Mouse (Mus musculus) ES-E14 (cell line): ENCODE results near the gene Thrb. TPM values are rescaled to one million over a fixed set of nuclear protein-coding genes. Genes with fewer than 3 reads are reported as not detected.

Experiments
- DNase-seq: peaks from one replicate; pipeline ENCODE4 v3.0.0-alpha.2; 2013; ENCODE audit warnings: low read depth, low spot score
- H3K27ac ChIP-seq: 2 replicates; pipeline ENCODE4 v1.5.1; 2012; ENCODE audit warnings: low read depth, mild to moderate bottlenecking, low read length, moderate library complexity, mixed read lengths; ENCODE audit not compliant: poor library complexity, insufficient read depth, severe bottlenecking
- H3K36me3 ChIP-seq: 2 replicates; pipeline ENCODE4 v1.6.1; 2012; ENCODE audit warnings: mild to moderate bottlenecking, low read length, moderate library complexity, mixed read lengths; ENCODE audit not compliant: control insufficient read depth, poor library complexity, insufficient read depth, severe bottlenecking
- H3K4me1 ChIP-seq, 2 experiments: fragments of 150-350 bp in 1 of 2; sonication (generic) in 1 of 2; 2 replicates each; pipeline ENCODE4 v1.6.1; 2012; ENCODE audit warnings: low read length in 2 of 2, mild to moderate bottlenecking in 1 of 2, mixed read lengths in 1 of 2; ENCODE audit not compliant: control insufficient read depth in 2 of 2, insufficient read depth in 2 of 2, poor library complexity in 1 of 2
- H3K4me3 ChIP-seq, 2 experiments: fragments of 150-350 bp in 1 of 2; sonication (generic) in 1 of 2; 2 replicates each; pipeline ENCODE4 v1.5.1; 2012; ENCODE audit warnings: low read length in 2 of 2, low read depth in 1 of 2, mild to moderate bottlenecking in 1 of 2, mixed read lengths in 1 of 2; ENCODE audit not compliant: insufficient read depth in 1 of 2, poor library complexity in 1 of 2, severe bottlenecking in 1 of 2
- H3K9ac ChIP-seq: 2 replicates; pipeline ENCODE4 v1.6.1; 2012; ENCODE audit warnings: low read depth, mild to moderate bottlenecking, low read length, mixed read lengths; ENCODE audit not compliant: poor library complexity, insufficient read depth, severe bottlenecking
- H3K9me3 ChIP-seq: fragments of 150-350 bp; sonication (generic); 2 replicates; pipeline ENCODE4 v1.6.1; 2012; ENCODE audit warnings: low read depth, mild to moderate bottlenecking, low read length; ENCODE audit not compliant: control insufficient read depth, insufficient read depth
- CHD2 ChIP-seq: IDR thresholded peaks from 2 replicates; pipeline ENCODE4 v1.6.1; 2014; ENCODE audit warnings: mild to moderate bottlenecking, low read depth, low read length, inconsistent platforms
- HCFC1 ChIP-seq: IDR thresholded peaks from 2 replicates; pipeline ENCODE4 v1.6.1; 2012; ENCODE audit warnings: low read length, inconsistent platforms, borderline replicate concordance; ENCODE audit not compliant: insufficient read depth
- MAFK ChIP-seq: IDR thresholded peaks from 2 replicates; pipeline ENCODE4 v1.6.1; 2014; ENCODE audit warnings: mild to moderate bottlenecking, low read depth, low read length, inconsistent platforms; ENCODE audit not compliant: insufficient read depth
- ZC3H11A ChIP-seq: IDR thresholded peaks from 2 replicates; pipeline ENCODE4 v1.6.1; 2012; ENCODE audit warnings: low read depth, mild to moderate bottlenecking, inconsistent platforms, low read length, borderline replicate concordance
- ZNF384 ChIP-seq: IDR thresholded peaks from 2 replicates; pipeline ENCODE4 v1.6.1; 2012; ENCODE audit warnings: low read depth, low read length, inconsistent platforms
- in situ Hi-C, 2 experiments: fragments of 600-800 bp; cut with MboI; formaldehyde crosslinking; loops; one replicate each; pipeline ENCODE4 v1.15.1; 2025; ENCODE audit warnings: low sequenced_read_pairs in 2 of 2, inconsistent platforms in 1 of 2; ENCODE audit not compliant: unreplicated experiment in 2 of 2
- total RNA-seq: library from RNA; depleted of rRNA; stranded (reverse); fragments of 300-350 nt; gene quantifications from 2 replicates; pipeline ENCODE4 v1.2.3, GENCODE M21; 2012

Gene Thrb
- total RNA-seq, 1 experiment, result 0.76 TPM

DNA sequence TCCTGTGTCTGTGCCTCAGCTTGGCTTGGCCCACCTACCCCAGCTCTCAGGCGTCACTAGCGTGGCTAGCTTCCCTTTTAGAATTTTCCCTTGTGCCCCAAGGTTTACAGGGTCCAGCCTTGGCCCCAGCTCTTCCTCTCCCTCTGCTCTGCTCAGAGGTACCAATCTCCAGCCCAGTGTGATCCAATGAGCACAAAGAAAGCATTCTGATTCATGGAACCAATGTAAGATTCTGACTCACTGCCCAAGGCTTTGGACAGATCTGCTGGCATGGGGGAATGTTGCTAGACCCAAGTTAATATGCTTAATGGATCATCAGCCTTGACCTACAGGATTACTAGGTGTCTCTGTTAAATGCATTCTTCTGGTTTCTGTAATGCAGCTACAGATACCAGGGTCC lies 243.1 kb downstream of the Thrb start:
- H3K27ac ChIP-seq, result no peak overlapping the region
- in situ Hi-C loops, result no loop called here
- no peak for DNase-seq
- H3K4me3 ChIP-seq, result no peak overlapping the region
- no peaks in the 10 kb centered on the region for H3K36me3 ChIP-seq
- H3K9ac ChIP-seq, result no peak overlapping the region
- H3K4me1 ChIP-seq, result peaks cover 0 to 4% of the 10 kb centered on the region in 2 experiments; a peak in 1 of 4 replicates
- H3K9me3 ChIP-seq, result no peaks in the 10 kb centered on the region
- TF ChIP-seq CHD2 (no peak), ZC3H11A (no peak), ZNF384 (no peak), HCFC1 (no peak), MAFK (no peak)

DNA sequence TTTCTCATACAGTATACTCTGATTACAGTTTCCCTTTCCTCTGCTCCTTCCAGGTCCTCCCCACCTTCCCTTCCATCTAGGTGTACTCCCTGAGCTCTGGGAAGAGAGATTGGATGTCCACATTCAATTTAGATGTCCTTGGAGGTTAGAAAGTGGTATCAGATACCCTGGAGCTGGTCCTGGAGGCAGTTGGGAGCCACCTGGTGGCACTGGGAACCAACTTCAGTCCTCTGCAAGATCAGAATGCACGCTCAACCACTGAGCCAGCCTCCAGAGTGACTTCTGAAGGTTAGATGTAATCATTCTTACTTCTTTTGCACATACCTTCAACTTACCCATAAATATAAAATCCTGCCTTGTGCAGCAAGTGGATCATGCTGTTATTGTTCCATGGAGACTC lies 244.5 kb downstream of the Thrb start:
- Histone ChIP-seq H3K9me3 (no peaks in the 10 kb centered on the region), H3K27ac (no peak overlapping the region)

DNA sequence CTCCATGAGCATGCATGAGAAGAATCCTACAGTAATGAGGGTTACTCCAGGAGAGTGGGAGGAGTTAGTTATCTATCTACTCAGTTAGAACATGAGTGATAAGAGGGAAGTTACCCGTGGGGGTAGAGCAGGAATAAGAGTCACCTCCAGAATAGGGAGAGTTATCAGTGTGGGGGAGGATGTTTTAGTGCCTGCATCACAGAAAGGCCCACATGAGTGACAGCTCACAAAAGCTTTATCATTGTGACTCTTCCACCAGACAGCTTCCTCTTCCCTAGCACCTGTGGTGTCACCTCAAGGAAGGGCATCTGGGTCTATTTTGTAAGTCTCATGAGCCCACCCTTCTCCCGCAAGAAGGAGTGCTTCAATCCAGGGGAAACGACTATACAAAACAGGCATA lies 245.6 kb downstream of the Thrb start:
- Histone ChIP-seq H3K36me3 (no peaks in the 10 kb centered on the region), H3K4me1 (peaks cover 0 to 4% of the 10 kb centered on the region in 2 experiments; a peak in 1 of 4 replicates), H3K4me3 (no peak overlapping the region), H3K9me3 (no peaks in the 10 kb centered on the region), H3K9ac (no peak overlapping the region), H3K27ac (no peak overlapping the region)
- no peak for TF ChIP-seq HCFC1
- DNase-seq, result no peak
- in situ Hi-C loops, result no loop called here

More for the DNA sequence above, 244.5 kb downstream of the Thrb start:
- peaks cover 0 to 4% of the 10 kb centered on the region in 2 experiments; a peak in 1 of 4 replicates for H3K4me1 ChIP-seq
- TF ChIP-seq CHD2 (no peak), MAFK (no peak), HCFC1 (no peak), ZNF384 (no peak), ZC3H11A (no peak)
- H3K36me3 ChIP-seq, result no peaks in the 10 kb centered on the region
- no peak for DNase-seq
- no peak overlapping the region for H3K9ac ChIP-seq
- H3K4me3 ChIP-seq, result no peak overlapping the region
- in situ Hi-C loops, result no loop called here

DNA sequence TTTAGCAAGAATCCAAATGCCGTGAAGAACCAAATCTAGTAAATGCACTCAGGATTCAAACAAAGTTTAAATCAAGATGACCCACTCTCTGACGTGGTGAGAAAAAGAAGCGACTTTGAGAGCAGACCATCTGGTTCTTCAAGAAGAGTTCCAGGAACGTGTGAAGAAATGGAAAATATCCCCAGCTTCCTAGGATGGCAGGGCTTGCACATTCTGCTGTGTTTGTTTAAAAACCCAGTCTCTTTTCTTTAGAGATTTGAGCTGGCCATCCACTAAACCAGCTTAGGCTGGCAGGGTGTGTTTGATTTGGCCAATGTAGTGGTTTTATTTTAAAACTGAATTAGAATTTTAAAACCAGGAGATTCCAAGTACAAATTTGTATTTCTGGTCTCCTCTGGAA lies 246.9 kb downstream of the Thrb start:
- no peaks in the 10 kb centered on the region for H3K9me3 ChIP-seq
- no peak for DNase-seq

DNA sequence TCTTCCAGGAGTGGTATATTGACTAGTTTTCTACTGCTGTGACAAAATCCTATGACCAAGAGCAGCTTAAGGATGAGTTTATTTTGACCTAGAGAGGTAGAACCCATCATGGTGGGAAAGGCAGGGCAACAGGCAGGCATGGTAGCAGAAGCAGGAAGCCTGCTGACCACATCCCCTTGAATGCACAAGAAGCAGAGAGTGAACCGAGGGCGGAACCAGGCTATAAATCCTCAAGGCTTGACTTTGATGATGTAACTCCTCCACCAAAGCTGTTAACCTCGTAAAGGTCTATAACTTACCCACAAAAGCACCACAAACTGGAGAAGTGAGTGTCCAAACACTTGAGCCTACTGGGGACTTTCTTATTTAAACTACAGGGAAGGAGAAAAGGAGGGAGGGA lies 251.1 kb downstream of the Thrb start:
- Histone ChIP-seq H3K36me3 (no peaks in the 10 kb centered on the region), H3K4me1 (peaks cover 0 to 4% of the 10 kb centered on the region in 2 experiments; a peak in 1 of 4 replicates), H3K4me3 (no peak overlapping the region), H3K9me3 (no peaks in the 10 kb centered on the region), H3K27ac (no peak overlapping the region), H3K9ac (no peak overlapping the region)
- no peak for DNase-seq
- in situ Hi-C loops, result no loop called here
- TF ChIP-seq MAFK (no peak), ZC3H11A (no peak), ZNF384 (no peak), HCFC1 (no peak), CHD2 (no peak)

More for the DNA sequence above, 246.9 kb downstream of the Thrb start:
- Histone ChIP-seq H3K9ac (no peak overlapping the region), H3K4me3 (no peak overlapping the region), H3K4me1 (peaks cover 0 to 4% of the 10 kb centered on the region in 2 experiments; a peak in 1 of 4 replicates), H3K36me3 (no peaks in the 10 kb centered on the region), H3K27ac (no peak overlapping the region)
- TF ChIP-seq HCFC1 (no peak), CHD2 (no peak), ZNF384 (no peak), MAFK (no peak), ZC3H11A (no peak)
- in situ Hi-C loops, result no loop called here
